Mouse (Mus musculus) forebrain, postnatal 0 days (tissue): ENCODE data around the gene Mr1. TPM values are rescaled to one million over a fixed set of nuclear protein-coding genes. Genes with fewer than 3 reads are reported as not detected.
A peak's percentile ranks its signal among the peaks of the same experiment; 100 is the strongest.

Source experiments
- ATAC-seq: fragments of 200-750 bp; cut with Nextera tagmentation; 2 replicates; pipeline ENCODE4 v1.8.0; 2017; ENCODE audit warnings: mild to moderate bottlenecking, moderate library complexity
- DNase-seq: peaks from one replicate; pipeline ENCODE4 v3.0.0-alpha.2; 2015
- H3K27ac ChIP-seq: fragments of 300-500 bp; sonication (generic); 2 replicates; pipeline ENCODE4 v1.5.1; 2014; ENCODE audit warnings: low read depth, mild to moderate bottlenecking, antibody characterized with exemption, low read length, moderate library complexity, mixed read lengths
- H3K27me3 ChIP-seq: fragments of 300-500 bp; sonication (generic); 2 replicates; pipeline ENCODE4 v1.6.1; 2014; ENCODE audit warnings: mild to moderate bottlenecking, low read length, mixed read lengths; ENCODE audit not compliant: insufficient read depth
- H3K36me3 ChIP-seq: fragments of 300-500 bp; sonication (generic); 2 replicates; pipeline ENCODE4 v1.6.1; 2014; ENCODE audit warnings: mild to moderate bottlenecking, moderate library complexity; ENCODE audit not compliant: insufficient read depth
- H3K4me1 ChIP-seq: fragments of 300-500 bp; sonication (generic); 2 replicates; pipeline ENCODE4 v1.6.1; 2014; ENCODE audit warnings: antibody characterized with exemption; ENCODE audit not compliant: insufficient read depth
- H3K4me2 ChIP-seq: fragments of 300-500 bp; sonication (generic); 2 replicates; pipeline ENCODE4 v1.6.1; 2014; ENCODE audit warnings: low read depth, mild to moderate bottlenecking, moderate library complexity
- H3K4me3 ChIP-seq: fragments of 300-500 bp; sonication (generic); 2 replicates; pipeline ENCODE4 v1.5.1; 2014; ENCODE audit warnings: low read depth, low read length, mixed read lengths
- H3K9ac ChIP-seq: fragments of 300-500 bp; sonication (generic); 2 replicates; pipeline ENCODE4 v1.6.1; 2014; ENCODE audit warnings: mild to moderate bottlenecking
- H3K9me3 ChIP-seq: fragments of 300-500 bp; sonication (generic); 2 replicates; pipeline ENCODE4 v1.6.1; 2016; ENCODE audit warnings: low read length
- CTCF ChIP-seq: sonication (generic); IDR thresholded peaks from 2 replicates; pipeline ENCODE4 v1.5.1; 2016; ENCODE audit warnings: antibody characterized with exemption, control low read depth, low read depth
- WGBS: fragments of 180-500 bp; shearing (Covaris S2); extraction: QIAGEN DNeasy Blood & Tissue Kit; methylation state at CpG from one replicate; pipeline ENCODE4 v1.1.7; 2014; 5-methylcytosine and 5-hydroxymethylcytosine counted together
- polyA plus RNA-seq: library from polyadenylated mRNA; unstranded; fragments of >200 nt; fragmentation: Nextera tagmentation; extraction: Ambion mirVana; gene quantifications from 2 replicates; pipeline ENCODE4 v1.2.1, GENCODE M21; 2015
- total RNA-seq: library from RNA; depleted of rRNA; stranded (reverse); fragments of >200 nt; gene quantifications from 2 replicates; pipeline ENCODE4 v1.2.3, GENCODE M21; 2014

The Mr1 gene
- total and polyA plus RNA-seq, 2 experiments from 2014 or later: 2.6 to 5.1 TPM

DNA sequence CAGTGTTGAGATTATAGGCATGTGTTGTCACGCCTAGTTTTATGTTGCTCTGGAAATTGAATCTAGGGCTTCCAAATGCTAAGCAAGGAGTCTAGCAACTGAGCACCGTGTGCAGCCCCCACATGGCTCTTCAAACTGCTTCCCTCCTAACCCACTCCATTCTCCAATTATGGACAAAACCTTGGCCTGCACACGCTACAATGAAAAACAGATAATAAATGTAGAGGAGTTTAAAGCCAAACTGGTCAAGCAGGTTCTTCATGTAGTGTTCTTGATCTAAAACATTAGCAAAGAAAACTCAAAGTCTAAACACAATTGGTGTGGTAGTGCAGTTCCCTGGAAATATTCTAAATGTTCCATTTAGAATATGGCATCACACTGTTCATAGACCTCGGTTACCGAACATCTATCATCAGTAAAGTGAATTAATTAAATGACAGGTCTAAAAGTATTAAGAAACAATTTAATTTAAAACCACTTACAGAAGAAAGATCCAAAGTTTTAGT lies 19.1 kb downstream of the Mr1 start:
- Histone ChIP-seq H3K27ac (no peak overlapping the region), H3K9ac (no peak overlapping the region), H3K4me2 (no peak overlapping the region), H3K4me3 (no peak overlapping the region), H3K4me1 (0 out of 2 replicates have a peak, but pooled peaks cover 2% of the 10 kb centered on the region), H3K27me3 (no peaks in the 10 kb centered on the region), H3K9me3 (no peaks in the 10 kb centered on the region), H3K36me3 (no peaks in the 10 kb centered on the region)
- WGBS: 91% methylated on average over 5 of the region's 5 CpGs
- ATAC-seq (no peak), DNase-seq (no peak)
- no peak for TF ChIP-seq CTCF

DNA sequence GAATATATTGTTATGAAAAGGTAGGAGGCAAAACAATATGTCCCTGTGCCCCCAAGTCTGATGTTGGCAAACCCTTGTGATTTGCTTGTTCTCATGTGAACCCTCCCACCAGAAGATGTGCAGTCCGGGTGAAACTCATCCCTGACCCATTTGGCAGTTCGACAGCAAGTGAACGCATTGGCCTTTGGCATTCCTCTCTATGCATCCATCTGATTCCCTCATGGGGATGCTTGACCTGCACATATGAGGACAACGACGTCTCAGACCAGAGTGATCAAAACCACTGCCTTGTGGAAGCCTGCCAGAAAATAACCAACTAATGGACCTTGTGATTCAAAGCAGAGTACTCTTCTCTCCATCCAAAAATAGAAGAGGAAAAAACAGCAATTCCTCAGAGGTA lies 19.9 kb downstream of the Mr1 start:
- TF ChIP-seq CTCF: no peak
- no peak overlapping the region for H3K9ac ChIP-seq
- DNase-seq: no peak
- H3K4me1 ChIP-seq: 0 out of 2 replicates have a peak, but pooled peaks cover 4% of the 10 kb centered on the region
- no peaks in the 10 kb centered on the region for H3K9me3 ChIP-seq
- H3K4me2 ChIP-seq: no peak overlapping the region
- H3K27ac ChIP-seq: no peak overlapping the region
- no peak for ATAC-seq
- no peaks in the 10 kb centered on the region for H3K36me3 ChIP-seq
- no peak overlapping the region for H3K4me3 ChIP-seq
- no peaks in the 10 kb centered on the region for H3K27me3 ChIP-seq
- WGBS: 87% methylated on average over 5 of the region's 5 CpGs

DNA sequence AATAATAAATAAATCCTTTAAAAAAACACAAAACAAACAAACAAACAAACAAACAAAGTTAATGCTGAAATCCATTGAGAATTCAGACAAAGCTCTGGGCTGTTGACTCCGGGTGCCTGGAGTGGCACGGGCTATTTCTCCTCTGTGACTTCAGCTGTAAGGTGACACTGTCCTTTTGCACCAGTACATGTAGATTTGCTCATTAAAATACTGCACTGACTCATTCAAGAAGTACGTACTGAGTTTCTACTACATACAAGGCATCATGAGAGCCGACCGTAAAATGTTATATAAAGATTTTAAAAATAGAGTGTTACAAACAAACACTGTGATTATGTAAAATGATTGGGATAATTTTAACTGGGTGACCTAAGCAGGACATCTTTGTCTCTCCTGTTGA lies 22.2 kb downstream of the Mr1 start:
- ATAC-seq (no peak), DNase-seq (no peak)
- Histone ChIP-seq H3K4me2 (no peak overlapping the region), H3K4me1 (0 out of 2 replicates have a peak, but pooled peaks cover 4% of the 10 kb centered on the region), H3K4me3 (no peak overlapping the region), H3K9ac (no peak overlapping the region), H3K27me3 (no peaks in the 10 kb centered on the region), H3K27ac (no peak overlapping the region), H3K9me3 (no peaks in the 10 kb centered on the region), H3K36me3 (no peaks in the 10 kb centered on the region)
- WGBS: 95% methylated on average over 5 of the region's 5 CpGs
- no peak for TF ChIP-seq CTCF

DNA sequence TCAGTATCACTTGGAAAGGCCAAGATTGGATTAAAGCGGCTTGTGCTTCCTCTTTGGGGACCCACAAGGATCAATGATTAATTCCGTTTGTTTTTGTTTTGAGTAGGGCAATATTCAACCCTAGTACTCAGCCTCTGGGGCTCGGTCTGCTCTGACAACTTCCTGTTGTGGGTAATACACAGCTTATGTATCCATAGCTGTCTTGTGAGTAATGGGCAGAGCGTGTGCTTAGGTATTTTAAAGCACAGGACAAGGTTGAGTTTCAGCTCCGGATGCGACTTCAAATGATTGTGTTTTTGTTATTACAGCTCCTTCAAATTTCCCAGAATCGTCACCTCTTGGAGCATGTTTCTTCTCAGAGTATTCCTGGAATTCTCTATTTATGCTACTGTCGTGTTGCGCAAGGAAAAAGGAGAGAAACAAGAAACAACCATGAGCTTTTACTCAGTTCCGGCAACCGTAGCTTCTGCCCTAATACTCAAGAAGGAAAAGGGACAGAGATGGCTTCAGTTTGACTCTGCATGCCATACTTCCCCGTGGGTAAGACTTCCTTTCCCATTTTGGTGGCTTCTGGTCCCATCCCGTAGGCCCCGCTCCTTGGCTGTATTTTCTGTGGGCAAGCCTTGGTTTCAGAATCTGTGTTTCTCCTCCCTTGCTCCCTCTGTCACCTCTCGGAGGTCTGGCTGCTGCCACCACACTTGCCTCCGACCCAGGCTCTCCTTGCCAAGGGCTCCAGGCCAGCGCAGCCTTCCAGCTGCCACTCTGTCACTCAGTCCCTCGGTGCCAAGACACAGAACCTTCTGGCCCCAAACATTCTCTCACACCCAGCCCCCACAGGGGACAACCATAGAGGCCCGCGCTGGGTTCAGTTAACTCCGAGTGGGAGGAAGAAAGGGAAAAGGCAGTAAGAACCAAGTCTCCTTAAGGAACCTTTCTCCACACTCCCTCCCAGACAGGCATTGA lies 24.4 kb downstream of the Mr1 start:
- Histone ChIP-seq H3K27ac (no peak overlapping the region), H3K36me3 (no peaks in the 10 kb centered on the region), H3K4me2 (no peak overlapping the region), H3K4me1 (0 out of 2 replicates have a peak, but pooled peaks cover 4% of the 10 kb centered on the region), H3K9ac (no peak overlapping the region), H3K9me3 (no peaks in the 10 kb centered on the region), H3K27me3 (no peaks in the 10 kb centered on the region), H3K4me3 (no peak overlapping the region)
- DNase-seq (peak; percentile 64), ATAC-seq (peak; percentile 92)
- WGBS: 65% methylated on average over 21 of the region's 21 CpGs
- no peak for TF ChIP-seq CTCF

DNA sequence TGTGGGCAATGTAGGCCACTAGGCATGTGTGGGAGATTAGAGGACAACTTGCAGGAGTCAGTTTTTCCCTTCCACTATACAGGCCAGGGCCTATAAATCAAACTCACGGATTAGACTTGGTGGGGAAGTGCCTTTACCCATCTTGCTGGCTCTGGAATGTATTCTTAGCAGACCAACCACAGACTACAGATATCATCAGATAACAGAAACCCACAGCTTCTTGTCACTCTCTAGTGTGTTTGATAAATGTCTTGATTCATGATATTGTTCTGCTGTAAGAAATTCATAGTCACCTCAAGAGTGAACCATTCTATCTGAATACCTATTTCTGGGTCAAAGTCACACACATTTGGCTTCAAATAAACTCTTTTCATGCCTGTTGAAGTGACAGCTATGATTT lies 26.9 kb downstream of the Mr1 start:
- DNase-seq (no peak), ATAC-seq (no peak)
- Histone ChIP-seq H3K4me1 (0 out of 2 replicates have a peak, but pooled peaks cover 4% of the 10 kb centered on the region), H3K27me3 (no peaks in the 10 kb centered on the region), H3K36me3 (no peaks in the 10 kb centered on the region), H3K4me3 (no peak overlapping the region), H3K9ac (no peak overlapping the region), H3K9me3 (no peaks in the 10 kb centered on the region), H3K4me2 (no peak overlapping the region), H3K27ac (no peak overlapping the region)
- 88% methylated on average over 1 of the region's 1 CpGs for WGBS
- TF ChIP-seq CTCF: no peak

DNA sequence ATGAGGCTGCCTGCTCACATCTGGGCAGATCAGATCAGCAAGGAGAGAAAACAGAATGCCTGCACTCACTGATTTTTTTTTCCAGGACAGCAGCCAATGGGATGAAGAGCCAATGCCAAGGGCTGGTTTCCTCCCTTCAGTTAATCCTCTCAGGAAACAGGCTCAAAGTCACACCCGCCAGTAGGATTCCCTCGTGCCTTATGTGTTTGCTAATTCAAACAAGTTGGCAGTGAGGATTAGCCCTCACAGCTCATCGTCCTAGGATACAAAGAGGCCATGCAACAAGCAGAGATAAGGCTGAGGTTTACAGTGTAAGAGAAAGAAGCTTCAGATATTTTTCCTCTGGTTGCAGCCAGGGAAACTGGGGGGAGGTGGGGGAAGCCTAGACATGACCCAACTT lies 32.7 kb downstream of the Mr1 start:
- TF ChIP-seq CTCF: no peak
- DNase-seq: peak; percentile 41
- no peaks in the 10 kb centered on the region for H3K9me3 ChIP-seq
- 13% methylated on average over 3 of the region's 3 CpGs for WGBS
- H3K4me3 ChIP-seq: no peak overlapping the region
- H3K36me3 ChIP-seq: no peaks in the 10 kb centered on the region
- H3K9ac ChIP-seq: no peak overlapping the region
- H3K27me3 ChIP-seq: no peaks in the 10 kb centered on the region
- peaks cover 13% of the 10 kb centered on the region for H3K4me1 ChIP-seq
- H3K27ac ChIP-seq: no peak overlapping the region
- peak; percentile 40 for ATAC-seq
- no peak overlapping the region for H3K4me2 ChIP-seq

DNA sequence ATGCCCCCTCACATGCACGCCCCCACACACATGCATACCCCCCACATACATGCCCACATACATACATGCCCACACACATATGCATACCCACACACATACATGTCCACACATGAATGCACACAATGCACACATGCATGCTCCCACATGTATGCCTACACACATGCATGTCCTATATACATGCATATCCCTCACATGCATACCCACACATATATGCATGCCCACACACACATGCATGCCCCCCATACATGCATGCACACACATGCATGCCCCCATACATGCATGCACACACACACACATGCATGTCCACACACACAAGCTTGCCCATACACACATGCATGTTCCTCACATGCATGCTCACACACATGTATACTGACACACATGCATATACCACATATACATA lies 33.7 kb downstream of the Mr1 start:
- ATAC-seq (no peak), DNase-seq (no peak)
- Histone ChIP-seq H3K4me3 (no peak overlapping the region), H3K27ac (no peak overlapping the region), H3K4me1 (peaks cover 13% of the 10 kb centered on the region), H3K27me3 (no peaks in the 10 kb centered on the region), H3K4me2 (no peak overlapping the region), H3K9ac (no peak overlapping the region), H3K9me3 (no peaks in the 10 kb centered on the region), H3K36me3 (no peaks in the 10 kb centered on the region)
- 96% methylated on average over 1 of the region's 1 CpGs for WGBS
- no peak for TF ChIP-seq CTCF
